Mouse (Mus musculus) stomach, embryonic 16.5 days (tissue): Measurements from ENCODE around the gene E330009J07Rik. TPM values are rescaled to one million over a fixed set of nuclear protein-coding genes. Genes with fewer than 3 reads are reported as not detected.

Experiments used
- ATAC-seq: fragments of 200-750 bp; cut with Nextera tagmentation; 2 replicates; pipeline ENCODE4 v1.8.0; 2017; ENCODE audit warnings: moderate number of reproducible peaks, moderate TSS enrichment; ENCODE audit not compliant: insufficient read depth, low FRiP score
- H3K27ac ChIP-seq: fragments of 300-500 bp; sonication (generic); 2 replicates; pipeline ENCODE4 v1.5.1; 2014; ENCODE audit warnings: low read length
- H3K27me3 ChIP-seq: fragments of 300-500 bp; sonication (generic); 2 replicates; pipeline ENCODE4 v1.6.1; 2014; ENCODE audit warnings: low read length, control low read depth, mixed read lengths; ENCODE audit not compliant: control insufficient read depth, insufficient read depth
- H3K36me3 ChIP-seq: fragments of 300-500 bp; sonication (generic); 2 replicates; pipeline ENCODE4 v1.6.1; 2014; ENCODE audit warnings: low read length; ENCODE audit not compliant: control insufficient read depth, insufficient read depth
- H3K4me1 ChIP-seq: fragments of 300-500 bp; sonication (generic); 2 replicates; pipeline ENCODE4 v1.6.1; 2014; ENCODE audit warnings: low read length, control low read depth, mixed read lengths; ENCODE audit not compliant: control insufficient read depth, insufficient read depth
- H3K4me2 ChIP-seq: fragments of 300-500 bp; sonication (generic); 2 replicates; pipeline ENCODE4 v1.6.1; 2014; ENCODE audit warnings: low read depth, low read length, mixed read lengths
- H3K4me3 ChIP-seq: fragments of 300-500 bp; sonication (generic); replicated peaks from 2 replicates; pipeline ENCODE4 v1.5.1; 2014; ENCODE audit warnings: mild to moderate bottlenecking, low read length
- H3K9ac ChIP-seq: fragments of 300-500 bp; sonication (generic); 2 replicates; pipeline ENCODE4 v1.6.1; 2014; ENCODE audit warnings: low read length
- H3K9me3 ChIP-seq: fragments of 300-500 bp; sonication (generic); replicated peaks from 2 replicates; pipeline ENCODE4 v1.6.1; 2016; ENCODE audit warnings: low read length, control low read depth; ENCODE audit not compliant: control insufficient read depth
- WGBS: fragments of 180-500 bp; shearing (Covaris S2); extraction: QIAGEN DNeasy Blood & Tissue Kit; methylation state at CpG from one replicate; pipeline ENCODE4 v1.1.7; 2014; 5-methylcytosine and 5-hydroxymethylcytosine counted together
- polyA plus RNA-seq: library from polyadenylated mRNA; unstranded; fragments of >200 nt; fragmentation: Nextera tagmentation; extraction: Ambion mirVana; gene quantifications from 2 replicates; pipeline ENCODE4 v1.2.1, GENCODE M21; 2015

Gene E330009J07Rik
- polyA plus RNA-seq, 1 experiment from 2014 or later, result 19.8 TPM

GRCm38 (mm10) chr6:40390975-40391374 lies 45.0 kb downstream of the E330009J07Rik start:
- Histone ChIP-seq H3K4me2 (no peak overlapping the region), H3K4me3 (no peak overlapping the region), H3K36me3 (peaks cover 4% of the 10 kb centered on the region; the same call in 1 of the 2 replicates), H3K4me1 (no peaks in the 10 kb centered on the region), H3K27ac (no peak overlapping the region), H3K9me3 (no peaks in the 10 kb centered on the region), H3K9ac (no peak overlapping the region), H3K27me3 (no peaks in the 10 kb centered on the region)
- 86% methylated on average over 1 of the region's 1 CpGs for WGBS
- ATAC-seq, result no peak

GRCm38 (mm10) chr6:40388660-40389059 lies 47.3 kb downstream of the E330009J07Rik start:
- Histone ChIP-seq H3K36me3 (peaks cover 4% of the 10 kb centered on the region; the same call in 1 of the 2 replicates), H3K9me3 (no peaks in the 10 kb centered on the region), H3K27ac (no peak overlapping the region), H3K4me1 (no peaks in the 10 kb centered on the region), H3K27me3 (no peaks in the 10 kb centered on the region), H3K4me2 (no peak overlapping the region), H3K9ac (no peak overlapping the region), H3K4me3 (no peak overlapping the region)
- ATAC-seq, result no peak
- 62% methylated on average over 4 of the region's 4 CpGs for WGBS

- H3K27ac ChIP-seq, result no peak overlapping the region
- peaks cover 5% of the 10 kb centered on the region; the same call in 1 of the 2 replicates for H3K36me3 ChIP-seq
- H3K4me3 ChIP-seq, result no peak overlapping the region
- H3K27me3 ChIP-seq, result no peaks in the 10 kb centered on the region
- H3K4me2 ChIP-seq, result no peak overlapping the region
- H3K9me3 ChIP-seq, result no peaks in the 10 kb centered on the region
- WGBS, result 64% methylated on average over 3 of the region's 3 CpGs
- ATAC-seq, result no peak
- no peaks in the 10 kb centered on the region for H3K4me1 ChIP-seq
- H3K9ac ChIP-seq, result no peak overlapping the region
Observed at GRCm38 (mm10) chr6:40385682-40386081, 50.3 kb downstream of the E330009J07Rik start.

DNA sequence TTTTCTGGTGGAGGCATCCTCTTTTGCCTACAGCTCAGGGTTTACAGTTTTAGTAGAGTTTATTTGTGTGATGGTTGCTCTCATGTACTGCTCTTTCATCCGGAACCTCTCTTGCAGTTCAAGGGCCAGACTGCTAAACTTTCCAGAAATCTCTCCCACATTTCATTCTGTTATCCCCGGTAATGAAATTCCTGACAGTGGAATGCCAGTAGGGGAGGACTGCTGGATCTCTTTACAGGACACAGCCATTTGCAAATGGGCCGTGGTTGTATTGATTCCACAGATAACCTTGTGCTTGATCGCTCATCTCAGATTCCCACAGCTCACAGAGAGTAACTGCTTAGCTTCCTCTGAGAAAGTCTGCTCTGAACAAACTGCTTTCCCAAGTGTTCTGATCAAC lies 54.0 kb downstream of the E330009J07Rik start:
- Histone ChIP-seq H3K4me2 (no peak overlapping the region), H3K36me3 (0 out of 2 replicates have a peak, but pooled peaks cover 3% of the 10 kb centered on the region), H3K27me3 (no peaks in the 10 kb centered on the region), H3K9me3 (no peaks in the 10 kb centered on the region), H3K27ac (no peak overlapping the region), H3K9ac (no peak overlapping the region), H3K4me1 (no peaks in the 10 kb centered on the region), H3K4me3 (no peak overlapping the region)
- no peak for ATAC-seq
- 76% methylated on average over 4 of the region's 4 CpGs for WGBS

DNA sequence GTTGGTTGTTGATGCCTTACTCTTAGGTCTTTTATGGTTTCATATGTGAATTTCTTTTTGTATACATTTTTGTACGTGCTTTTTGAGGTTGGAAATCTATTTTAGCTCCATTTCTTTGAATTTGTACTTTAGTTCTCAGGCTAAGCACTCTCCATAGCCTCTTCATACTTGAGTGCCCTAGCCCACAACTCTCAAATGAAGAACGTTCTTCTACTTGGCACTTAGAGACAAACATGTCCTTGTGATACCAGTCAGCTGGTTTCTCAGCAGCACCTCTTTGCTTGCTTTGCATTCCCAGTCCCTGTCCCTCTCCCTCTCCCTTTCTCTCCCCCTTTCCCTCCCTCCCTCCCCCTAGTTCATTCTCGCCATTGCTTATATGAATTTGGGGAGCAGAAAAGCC lies 55.8 kb downstream of the E330009J07Rik start:
- Histone ChIP-seq H3K9ac (no peak overlapping the region), H3K27me3 (no peaks in the 10 kb centered on the region), H3K27ac (no peak overlapping the region), H3K4me1 (no peaks in the 10 kb centered on the region), H3K36me3 (0 out of 2 replicates have a peak, but pooled peaks cover 3% of the 10 kb centered on the region), H3K9me3 (no peaks in the 10 kb centered on the region), H3K4me2 (no peak overlapping the region), H3K4me3 (no peak overlapping the region)
- no peak for ATAC-seq
- WGBS, result 70% methylated on average over 3 of the region's 3 CpGs

DNA sequence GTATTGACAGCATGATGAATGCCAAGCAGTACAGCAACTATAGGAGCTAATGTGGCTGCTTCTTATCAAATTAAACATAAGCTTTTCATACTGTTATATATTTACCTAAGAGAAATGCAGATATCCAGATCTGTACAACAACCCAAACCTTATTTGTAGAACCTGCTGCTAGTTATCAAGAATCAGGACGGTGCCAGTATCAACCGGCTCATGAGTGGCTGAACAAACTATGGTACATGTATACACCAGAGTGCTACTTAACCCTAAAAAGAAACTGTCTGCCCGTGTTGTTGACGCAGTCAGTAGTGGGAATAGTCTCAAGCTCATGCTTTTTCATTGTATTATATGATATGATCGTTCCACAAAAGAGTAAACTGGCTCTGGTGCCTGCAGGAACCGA lies 64.9 kb downstream of the E330009J07Rik start:
- 73% methylated on average over 6 of the region's 6 CpGs for WGBS
- Histone ChIP-seq H3K27ac (no peak overlapping the region), H3K4me1 (no peaks in the 10 kb centered on the region), H3K4me2 (no peak overlapping the region), H3K4me3 (no peak overlapping the region), H3K27me3 (no peaks in the 10 kb centered on the region), H3K9ac (no peak overlapping the region), H3K36me3 (0 out of 2 replicates have a peak, but pooled peaks cover 3% of the 10 kb centered on the region), H3K9me3 (no peaks in the 10 kb centered on the region)
- peak; percentile 60; the same call in 1 of the 2 replicates for ATAC-seq

- Histone ChIP-seq H3K27ac (no peak overlapping the region), H3K9ac (no peak overlapping the region), H3K4me3 (no peak overlapping the region), H3K9me3 (no peaks in the 10 kb centered on the region), H3K4me2 (no peak overlapping the region), H3K4me1 (no peaks in the 10 kb centered on the region), H3K27me3 (no peaks in the 10 kb centered on the region), H3K36me3 (no peaks in the 10 kb centered on the region)
- no peak for ATAC-seq
- 82% methylated on average over 7 of the region's 7 CpGs for whole genome bisulfite sequencing
Observed at GRCm38 (mm10) chr6:40353360-40353759, 82.6 kb downstream of the E330009J07Rik start.

Other genes with a start within 250 kb of the E330009J07Rik start
- gene Agk, start 111.0 kb downstream of the E330009J07Rik start, polyA plus RNA-seq, result 34.9 and 40.0 TPM in 2 replicates
- not detected in 2 replicates for gene Wee2, start 3.0 kb upstream of the E330009J07Rik start, polyA plus RNA-seq
- gene Ssbp1, start 35.2 kb upstream of the E330009J07Rik start, polyA plus RNA-seq, result 135 and 143 TPM in 2 replicates
- not detected in 2 replicates for gene Tas2r137, start 55.1 kb upstream of the E330009J07Rik start, polyA plus RNA-seq
- not detected in 2 replicates for gene Tas2r108, start 57.4 kb upstream of the E330009J07Rik start, polyA plus RNA-seq
- not detected in 2 replicates for gene Prss37, start 83.4 kb upstream of the E330009J07Rik start, polyA plus RNA-seq
- 0.09 TPM in 1 of 2 replicates, not detected in the other for gene Olfr461, start 118.9 kb upstream of the E330009J07Rik start, polyA plus RNA-seq
- not detected in 2 replicates for gene Olfr460, start 133.4 kb upstream of the E330009J07Rik start, polyA plus RNA-seq
- 1.8 and 2.8 TPM in 2 replicates for gene Clec5a, start 149.7 kb upstream of the E330009J07Rik start, polyA plus RNA-seq
- gene Tas2r138, start 177.2 kb upstream of the E330009J07Rik start, polyA plus RNA-seq, result not detected in 2 replicates
- gene Mgam, start 192.7 kb upstream of the E330009J07Rik start, polyA plus RNA-seq, result 3.0 and 3.9 TPM in 2 replicates